Mouse (Mus musculus): Measurements from ENCODE around the gene Ranbp6.

Gene Ranbp6

GRCm38 (mm10) chr19:29805917-29806785, 6.6 kb downstream of the Ranbp6 start, which contains the start of gene 9930021J03Rik:
9930021J03Rik (minus strand) TSS chr19:29805989.
- peak; percentile 98 for DNase-seq

GRCm38 (mm10) chr19:29805101-29805916, 7.5 kb downstream of the Ranbp6 start:
- DNase-seq: peak; percentile 54

- DNase-seq: no peak
Observed at GRCm38 (mm10) chr19:29803946-29804345, 8.8 kb downstream of the Ranbp6 start.

- no peak for DNase-seq
Observed at GRCm38 (mm10) chr19:29797371-29797770, 15.4 kb downstream of the Ranbp6 start.

GRCm38 (mm10) chr19:29787997-29788396, 24.8 kb downstream of the Ranbp6 start:
- no peak for DNase-seq

- no peak for DNase-seq
Observed at GRCm38 (mm10) chr19:29782914-29783313, 29.9 kb downstream of the Ranbp6 start.
